Mouse (Mus musculus) heart, embryonic 10.5 days (tissue): Measurements from ENCODE around the gene Ythdf1. TPM values are rescaled to one million over a fixed set of nuclear protein-coding genes. Genes with fewer than 3 reads are reported as not detected.

ENCODE experiments used
- DNase-seq: peaks from one replicate; pipeline ENCODE4 v3.0.0-alpha.2; 2017; ENCODE audit warnings: low spot score
- H3K27ac ChIP-seq: fragments of 300-500 bp; sonication (generic); 2 replicates; pipeline ENCODE4 v1.5.1; 2016; ENCODE audit warnings: mild to moderate bottlenecking
- H3K27me3 ChIP-seq: fragments of 300-500 bp; sonication (generic); 2 replicates; pipeline ENCODE4 v1.6.1; 2016; ENCODE audit warnings: mild to moderate bottlenecking; ENCODE audit not compliant: poor library complexity, insufficient read depth, severe bottlenecking
- H3K36me3 ChIP-seq: fragments of 300-500 bp; sonication (generic); 2 replicates; pipeline ENCODE4 v1.6.1; 2016; ENCODE audit warnings: mild to moderate bottlenecking, moderate library complexity
- H3K4me1 ChIP-seq: fragments of 300-500 bp; sonication (generic); 2 replicates; pipeline ENCODE4 v1.6.1; 2016; ENCODE audit warnings: mild to moderate bottlenecking
- H3K4me3 ChIP-seq: fragments of 300-500 bp; sonication (generic); 2 replicates; pipeline ENCODE4 v1.5.1; 2016; ENCODE audit warnings: mild to moderate bottlenecking, moderate library complexity
- H3K9me3 ChIP-seq: fragments of 300-500 bp; sonication (generic); 2 replicates; pipeline ENCODE4 v1.6.1; 2016; ENCODE audit warnings: mild to moderate bottlenecking, moderate library complexity
- WGBS: fragments of 180-500 bp; shearing (Covaris S2); methylation state at CpG from one replicate; pipeline ENCODE4 v1.1.7; 2016; 5-methylcytosine and 5-hydroxymethylcytosine counted together
- polyA plus RNA-seq: library from polyadenylated mRNA; unstranded; fragments of >200 nt; fragmentation: Nextera tagmentation; extraction: Ambion mirVana; gene quantifications from 2 replicates; pipeline ENCODE4 v1.2.1, GENCODE M21; 2016

Gene Ythdf1
- polyA plus RNA-seq, 1 experiment from 2014 or later: 43.9 TPM

DNA sequence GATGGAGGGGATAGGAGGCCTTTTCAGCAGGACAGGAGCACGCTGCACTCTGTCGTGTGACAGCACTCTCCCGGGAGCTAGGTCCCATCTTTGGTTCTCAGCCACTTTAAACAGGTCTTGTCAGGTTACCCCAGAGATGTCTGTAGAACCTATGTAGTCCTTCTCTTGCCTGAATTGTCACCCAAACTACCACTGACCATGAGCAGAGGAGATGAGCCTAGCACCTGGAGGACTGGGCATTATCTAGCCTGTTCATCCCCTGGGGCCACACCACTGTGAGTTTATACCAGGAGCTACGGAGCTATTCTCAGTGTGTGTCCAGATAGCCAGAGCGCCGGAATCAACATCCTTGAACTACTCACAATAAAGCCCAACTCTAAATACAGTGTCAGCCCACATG is 22.9 kb downstream of the Ythdf1 start:
- 70% methylated on average over 6 of the region's 6 CpGs for WGBS
- Histone ChIP-seq H3K27me3 (peaks cover 61% of the 10 kb centered on the region), H3K4me1 (peaks cover 20% of the 10 kb centered on the region), H3K27ac (no peak overlapping the region), H3K36me3 (0 out of 2 replicates have a peak, but pooled peaks cover 3% of the 10 kb centered on the region), H3K9me3 (no peaks in the 10 kb centered on the region), H3K4me3 (no peak overlapping the region)
- no peak for DNase-seq

DNA sequence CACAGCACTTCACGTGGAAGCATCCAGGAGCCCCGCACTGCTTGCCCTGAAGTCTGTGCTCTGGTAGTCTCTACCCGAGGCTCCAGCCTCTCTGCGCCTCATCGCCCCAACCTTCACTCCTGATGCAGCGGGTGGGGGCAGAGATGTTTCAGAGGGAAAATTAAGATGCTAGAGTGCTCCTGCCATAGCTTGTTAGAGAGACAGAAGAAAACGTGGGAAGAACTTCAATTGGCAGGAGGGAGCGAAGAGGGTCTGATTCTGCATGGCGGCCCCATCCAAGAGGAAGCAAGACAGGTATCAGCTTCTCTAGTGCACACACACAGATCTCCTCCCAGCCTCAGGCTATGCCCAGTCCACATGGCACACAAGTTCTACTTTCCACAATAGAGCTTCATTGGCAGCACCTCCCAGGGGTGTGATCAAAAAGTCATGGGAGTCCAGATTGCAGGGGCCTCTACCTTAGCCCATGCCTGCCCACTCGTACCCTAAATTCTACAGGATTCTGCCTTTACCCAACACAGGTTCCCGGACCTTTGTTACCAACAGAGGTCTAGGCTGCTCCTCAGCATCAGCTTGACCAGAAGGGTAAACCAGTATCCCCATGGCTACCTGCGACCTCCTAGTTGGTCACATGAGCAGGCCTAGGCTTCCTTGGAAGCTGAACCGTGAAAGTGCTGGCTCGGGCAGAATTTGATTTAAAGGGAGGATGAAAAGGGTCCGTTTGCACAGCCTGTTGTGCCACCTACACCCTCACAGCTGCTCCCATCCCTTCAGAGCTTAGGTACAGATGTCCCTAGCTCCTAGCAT is 23.7 kb downstream of the Ythdf1 start:
- H3K27me3 ChIP-seq: peaks cover 69% of the 10 kb centered on the region
- H3K9me3 ChIP-seq: no peaks in the 10 kb centered on the region

DNA sequence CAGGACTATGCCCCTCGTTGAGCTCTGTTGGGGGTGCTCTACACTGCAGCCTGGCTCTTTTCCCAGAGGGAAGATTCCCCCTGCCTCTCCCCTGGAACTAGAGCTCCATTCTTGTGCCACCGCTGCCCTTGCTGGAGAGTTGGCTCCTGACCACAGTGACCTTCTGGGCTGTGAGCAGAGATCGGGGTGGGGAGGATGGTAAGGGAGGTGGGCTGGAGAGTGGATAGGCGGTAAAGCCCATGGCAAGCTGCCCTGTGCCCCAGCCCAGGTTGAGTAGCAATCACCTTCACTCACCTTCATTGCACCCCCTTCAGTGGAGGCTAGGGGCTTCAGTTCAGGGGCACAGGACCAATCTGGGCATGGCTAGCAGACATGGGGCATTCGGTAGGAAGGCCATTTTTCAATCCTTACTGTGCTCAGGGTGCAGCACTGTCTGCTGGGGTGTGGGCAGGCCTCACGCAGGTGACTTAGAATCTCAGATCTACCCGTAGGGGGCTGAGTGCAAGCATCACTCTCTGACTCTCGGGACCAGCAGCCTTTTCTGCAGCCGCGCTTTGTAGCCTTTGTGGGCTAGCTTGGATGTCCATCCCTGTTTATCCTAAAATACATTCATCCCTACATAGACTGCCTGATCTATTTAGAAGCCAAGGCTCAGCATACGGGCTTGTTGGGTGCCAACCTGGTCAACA is 24.8 kb downstream of the Ythdf1 start:
- Histone ChIP-seq H3K4me1 (peaks cover 30% of the 10 kb centered on the region), H3K4me3 (no peak overlapping the region), H3K27ac (no peak overlapping the region), H3K27me3 (peaks cover 80% of the 10 kb centered on the region), H3K9me3 (no peaks in the 10 kb centered on the region), H3K36me3 (0 out of 2 replicates have a peak, but pooled peaks cover 3% of the 10 kb centered on the region)
- DNase-seq: no peak
- 70% methylated on average over 11 of the region's 11 CpGs for WGBS

More for the DNA sequence above, 23.7 kb downstream of the Ythdf1 start:
- DNase-seq: no peak
- no peak overlapping the region for H3K27ac ChIP-seq
- 72% methylated on average over 15 of the region's 15 CpGs for WGBS
- H3K4me1 ChIP-seq: peaks cover 24% of the 10 kb centered on the region
- no peak overlapping the region for H3K4me3 ChIP-seq
- H3K36me3 ChIP-seq: 0 out of 2 replicates have a peak, but pooled peaks cover 3% of the 10 kb centered on the region

- peaks cover 33% of the 10 kb centered on the region for H3K4me1 ChIP-seq
- H3K27ac ChIP-seq: no peak overlapping the region
- peaks cover 86% of the 10 kb centered on the region for H3K27me3 ChIP-seq
- H3K4me3 ChIP-seq: no peak overlapping the region
- H3K9me3 ChIP-seq: no peaks in the 10 kb centered on the region
- H3K36me3 ChIP-seq: 0 out of 2 replicates have a peak, but pooled peaks cover 3% of the 10 kb centered on the region
- 72% methylated on average over 3 of the region's 3 CpGs for WGBS
- no peak for DNase-seq
Observed at GRCm38 (mm10) chr2:180895321-180895720, 25.4 kb downstream of the Ythdf1 start.

- peaks cover 33% of the 10 kb centered on the region for H3K4me1 ChIP-seq
- no peaks in the 10 kb centered on the region for H3K9me3 ChIP-seq
- H3K27me3 ChIP-seq: peaks cover 92% of the 10 kb centered on the region
- H3K36me3 ChIP-seq: 0 out of 2 replicates have a peak, but pooled peaks cover 3% of the 10 kb centered on the region
- peak overlapping the region; percentile 62; the same call in 1 of the 2 replicates for H3K4me3 ChIP-seq
- 3% methylated on average over 12 of the region's 13 CpGs for WGBS
- no peak overlapping the region for H3K27ac ChIP-seq
- DNase-seq: no peak
Observed at GRCm38 (mm10) chr2:180894734-180895133, 26.0 kb downstream of the Ythdf1 start.

- Histone ChIP-seq H3K9me3 (no peaks in the 10 kb centered on the region), H3K4me3 (peak overlapping the region; percentile 62), H3K36me3 (0 out of 2 replicates have a peak, but pooled peaks cover 3% of the 10 kb centered on the region), H3K27me3 (peaks cover 98% of the 10 kb centered on the region), H3K27ac (no peak overlapping the region), H3K4me1 (peaks cover 33% of the 10 kb centered on the region)
- no peak for DNase-seq
- WGBS: under 1% methylated on average over 57 of the region's 57 CpGs
Observed at GRCm38 (mm10) chr2:180894029-180894623, 26.6 kb downstream of the Ythdf1 start.

- no peak overlapping the region for H3K27ac ChIP-seq
- H3K9me3 ChIP-seq: no peaks in the 10 kb centered on the region
- H3K27me3 ChIP-seq: peaks cover 100% of the 10 kb centered on the region
- WGBS: under 1% methylated on average over 45 of the region's 50 CpGs
- H3K4me1 ChIP-seq: peaks cover 33% of the 10 kb centered on the region
- 0 out of 2 replicates have a peak, but pooled peaks cover 3% of the 10 kb centered on the region for H3K36me3 ChIP-seq
- DNase-seq: no peak
- peak overlapping the region; percentile 62 for H3K4me3 ChIP-seq
Observed at GRCm38 (mm10) chr2:180893537-180894028, 27.2 kb downstream of the Ythdf1 start.

DNA sequence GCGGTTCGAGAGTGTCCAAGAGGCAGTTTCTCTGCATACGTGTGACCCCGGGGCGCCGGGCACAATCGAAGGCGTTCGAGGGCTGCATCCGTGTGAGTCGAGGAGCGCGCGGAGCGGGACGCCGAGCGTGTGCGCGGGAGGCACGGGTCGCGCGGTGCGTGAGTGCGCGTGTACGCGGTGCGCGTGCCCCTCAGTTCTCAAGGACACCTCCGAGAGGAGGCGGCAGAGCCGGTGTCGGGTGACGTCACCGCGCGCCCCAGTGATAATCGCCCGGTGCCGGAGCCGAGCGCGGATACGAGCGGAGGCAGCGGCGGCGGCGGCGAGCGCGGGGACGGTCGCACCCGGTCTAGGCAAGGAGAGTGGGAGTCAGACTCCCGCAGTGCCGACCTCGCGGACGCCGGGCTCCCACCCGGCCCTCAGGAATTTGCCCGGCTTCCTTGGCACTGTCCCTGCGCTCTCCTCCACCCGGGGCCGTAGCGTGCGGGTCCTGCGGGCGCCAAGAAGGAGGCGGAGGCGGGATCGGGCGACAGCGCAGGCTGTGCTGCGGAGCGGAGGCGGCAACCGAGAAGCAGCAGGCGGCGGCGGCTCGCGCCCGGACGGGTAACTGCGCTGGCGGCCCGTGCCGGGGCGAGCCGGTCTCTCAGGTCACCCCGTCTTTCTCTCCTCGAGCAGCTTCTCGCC is 27.8 kb downstream of the Ythdf1 start:
- Histone ChIP-seq H3K27ac (no peak overlapping the region), H3K36me3 (0 out of 2 replicates have a peak, but pooled peaks cover 3% of the 10 kb centered on the region), H3K4me1 (peaks cover 33% of the 10 kb centered on the region), H3K9me3 (no peaks in the 10 kb centered on the region), H3K27me3 (peaks cover 100% of the 10 kb centered on the region), H3K4me3 (peak overlapping the region; percentile 62)
- DNase-seq: no peak
- 1% methylated on average over 97 of the region's 97 CpGs for WGBS

DNA sequence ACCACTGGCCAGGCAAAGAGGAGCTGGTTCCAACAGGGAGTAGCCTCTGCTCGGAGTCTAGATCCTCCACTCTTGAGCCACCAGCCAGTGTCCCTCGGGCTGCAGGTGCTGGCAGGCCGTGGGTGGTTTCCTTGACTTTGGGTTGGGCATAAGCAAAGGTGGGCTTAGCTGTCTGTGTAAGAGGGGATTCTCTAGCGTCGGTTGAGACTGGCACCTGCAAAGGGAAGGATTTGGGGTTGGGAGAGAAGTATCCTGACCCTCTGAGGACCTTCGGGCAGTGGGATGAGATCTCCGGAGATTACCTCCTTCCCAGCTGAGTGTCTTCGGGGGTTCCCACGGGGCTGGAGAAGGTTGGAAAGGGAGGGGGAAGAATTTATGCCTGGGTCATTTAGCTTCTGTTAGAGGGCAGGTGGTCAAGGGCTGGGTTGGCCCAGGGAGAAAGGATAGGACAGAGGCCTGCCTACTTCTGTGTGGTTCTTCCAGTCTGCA is 28.9 kb downstream of the Ythdf1 start:
- Histone ChIP-seq H3K4me3 (no peak overlapping the region), H3K27ac (no peak overlapping the region), H3K9me3 (no peaks in the 10 kb centered on the region), H3K27me3 (peaks cover 100% of the 10 kb centered on the region), H3K36me3 (0 out of 2 replicates have a peak, but pooled peaks cover 3% of the 10 kb centered on the region), H3K4me1 (peaks cover 33% of the 10 kb centered on the region)
- 6% methylated on average over 9 of the region's 9 CpGs for WGBS
- no peak for DNase-seq

DNA sequence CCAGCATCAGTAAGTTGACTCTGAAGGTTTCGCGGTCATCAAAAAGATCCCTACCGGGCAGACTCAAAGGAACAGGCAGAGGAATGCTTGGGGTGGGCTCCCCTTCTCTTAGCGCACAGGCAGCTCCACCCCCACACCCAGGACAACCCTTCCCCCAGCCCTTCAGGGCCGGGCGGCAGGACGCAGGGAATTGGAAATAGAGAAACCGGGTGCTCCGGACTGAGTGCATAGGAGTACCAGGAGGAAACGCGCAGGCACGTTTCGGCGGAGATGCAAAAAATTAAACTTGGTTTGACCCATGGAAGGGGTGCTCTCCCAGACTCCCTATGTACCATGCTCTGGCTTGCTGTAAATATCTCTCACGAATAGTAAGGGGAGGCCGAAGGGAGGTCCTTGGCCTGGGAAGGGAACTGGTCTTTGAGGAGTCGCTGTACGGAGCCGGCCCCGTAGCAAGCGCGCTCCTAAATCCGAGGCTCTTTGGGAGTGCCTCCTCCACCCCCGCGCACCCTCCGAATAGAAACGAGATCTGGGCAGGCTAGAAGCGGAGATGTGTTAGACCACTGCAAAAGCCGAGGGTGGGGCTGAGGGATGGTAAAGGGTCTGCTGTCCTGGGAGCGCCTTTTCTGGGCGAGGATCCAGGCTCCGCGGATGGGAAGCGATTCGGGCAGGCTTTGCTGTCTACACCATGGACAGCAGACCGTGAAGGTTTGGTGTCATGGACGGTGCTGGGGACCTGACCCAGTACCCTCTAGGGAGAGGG is 29.5 kb downstream of the Ythdf1 start:
- H3K27ac ChIP-seq: no peak overlapping the region
- peaks cover 33% of the 10 kb centered on the region for H3K4me1 ChIP-seq
- H3K27me3 ChIP-seq: peaks cover 100% of the 10 kb centered on the region
- no peaks in the 10 kb centered on the region for H3K9me3 ChIP-seq
- 0 out of 2 replicates have a peak, but pooled peaks cover 3% of the 10 kb centered on the region for H3K36me3 ChIP-seq
- H3K4me3 ChIP-seq: peak overlapping the region; percentile 12
- no peak for DNase-seq
- under 1% methylated on average over 37 of the region's 37 CpGs for WGBS

GRCm38 (mm10) chr2:180890422-180891074 is 30.2 kb downstream of the Ythdf1 start:
- Histone ChIP-seq H3K27me3 (peaks cover 100% of the 10 kb centered on the region), H3K27ac (no peak overlapping the region), H3K4me1 (peaks cover 33% of the 10 kb centered on the region), H3K36me3 (0 out of 2 replicates have a peak, but pooled peaks cover 3% of the 10 kb centered on the region), H3K9me3 (no peaks in the 10 kb centered on the region), H3K4me3 (no peak overlapping the region; the same call in 1 of the 2 replicates)
- DNase-seq: no peak
- WGBS: 2% methylated on average over 28 of the region's 29 CpGs
